Mouse (Mus musculus) lung, adult 2 months (tissue): ENCODE measurements around the gene Eno2. TPM values are rescaled to one million over a fixed set of nuclear protein-coding genes. Genes with fewer than 3 reads are reported as not detected.
A peak's percentile ranks its signal among the peaks of the same experiment; 100 is the strongest.
"Not testable (repeated sequence)": the region's sequence is repeated elsewhere in the genome, so short reads cannot be mapped to it uniquely, and the experiment has no call there.

Source experiments
- DNase-seq: peaks from one replicate; pipeline ENCODE4 v3.0.0; 2022
- H3K4me1 ChIP-seq: fragments of 200-500 bp; 2 replicates; pipeline ENCODE4 v1.6.1; 2011; ENCODE audit warnings: low read length; ENCODE audit not compliant: control insufficient read depth, insufficient read depth
- H3K4me3 ChIP-seq: fragments of 200-500 bp; replicated peaks from 2 replicates; pipeline ENCODE3; 2011; ENCODE audit warnings: low read depth, mild to moderate bottlenecking, control low read depth, low read length; ENCODE audit errors: extremely low read depth
- CTCF ChIP-seq: fragments of 200-500 bp; IDR thresholded peaks from 2 replicates; pipeline ENCODE4 v1.5.1; 2011; ENCODE audit warnings: mild to moderate bottlenecking, low read length, control low read depth; ENCODE audit not compliant: insufficient read depth
- POLR2A ChIP-seq: fragments of 200-500 bp; IDR thresholded peaks from 2 replicates; pipeline ENCODE4 v1.6.1; 2011; ENCODE audit warnings: low read depth, mild to moderate bottlenecking, control low read depth, low read length, borderline replicate concordance; ENCODE audit errors: extremely low read depth
- WGBS: fragments of 180-500 bp; shearing (Covaris S2); methylation state at CpG from one replicate; pipeline ENCODE4 v1.1.7; 2018; 5-methylcytosine and 5-hydroxymethylcytosine counted together
- polyA plus RNA-seq: library from polyadenylated mRNA; depleted of rRNA; stranded (reverse); fragments of >200 nt; gene quantifications from 2 replicates; pipeline ENCODE4 v1.2.3, GENCODE M21; 2012

Gene Eno2
- polyA plus RNA-seq, 1 experiment = 3.3 TPM

- DNase-seq = no peak
- no peak for TF ChIP-seq CTCF
- TF ChIP-seq POLR2A = no peak
- Histone ChIP-seq H3K4me3 (no peak overlapping the region), H3K4me1 (peaks cover 14% of the 10 kb centered on the region)
- 68% methylated on average over 4 of the region's 4 CpGs for WGBS
These were observed 37.9 kb upstream of the Eno2 start for GRCm38 (mm10) chr6:124807366-124807765.

- 82% methylated on average over 7 of the region's 7 CpGs for WGBS
- TF ChIP-seq POLR2A (no peak), CTCF (no peak)
- Histone ChIP-seq H3K4me1 (peaks cover 14% of the 10 kb centered on the region), H3K4me3 (no peak overlapping the region)
- DNase-seq = no peak
These were observed 37.1 kb upstream of the Eno2 start for GRCm38 (mm10) chr6:124806446-124807140.

- peak overlapping the region; percentile 61 for H3K4me3 ChIP-seq
- DNase-seq = peak; percentile 92
- peaks cover 14% of the 10 kb centered on the region for H3K4me1 ChIP-seq
- TF ChIP-seq CTCF (no peak), POLR2A (peak; percentile 89; the same call in 1 of the 2 replicates)
- WGBS = 3% methylated on average over 34 of the region's 34 CpGs
These were observed 36.2 kb upstream of the Eno2 start for GRCm38 (mm10) chr6:124805341-124806321.

- WGBS = 79% methylated on average over 3 of the region's 3 CpGs
- no peak overlapping the region for H3K4me3 ChIP-seq
These were observed 34.9 kb upstream of the Eno2 start for GRCm38 (mm10) chr6:124804341-124804740.

GRCm38 (mm10) chr6:124803691-124804090, 34.2 kb upstream of the Eno2 start:
- not testable (repeated sequence) for H3K4me3 ChIP-seq, DNase-seq
- H3K4me1 ChIP-seq = peaks cover 10% of the 10 kb centered on the region; the same call in 1 of the 2 replicates
- WGBS = 96% methylated on average over 4 of the region's 4 CpGs

More at GRCm38 (mm10) chr6:124804341-124804740, 34.9 kb upstream of the Eno2 start:
- peaks cover 10% of the 10 kb centered on the region; the same call in 1 of the 2 replicates for H3K4me1 ChIP-seq
- no peak for DNase-seq
- TF ChIP-seq CTCF (no peak), POLR2A (no peak)

- Histone ChIP-seq H3K4me1 (peaks cover 7% of the 10 kb centered on the region; the same call in 1 of the 2 replicates), H3K4me3 (no peak overlapping the region)
- WGBS = 81% methylated on average over 3 of the region's 3 CpGs
- DNase-seq = no peak
- TF ChIP-seq POLR2A (no peak), CTCF (no peak)
These were observed 33.6 kb upstream of the Eno2 start for GRCm38 (mm10) chr6:124803061-124803460.

- H3K4me1 ChIP-seq, DNase-seq, H3K4me3 ChIP-seq: not testable (repeated sequence)
- WGBS = 19% methylated on average over 6 of the region's 9 CpGs
These were observed 32.9 kb upstream of the Eno2 start for GRCm38 (mm10) chr6:124802400-124802799.

GRCm38 (mm10) chr6:124796200-124796599, 26.7 kb upstream of the Eno2 start:
- TF ChIP-seq POLR2A = no peak
- Histone ChIP-seq H3K4me1 (no peaks in the 10 kb centered on the region), H3K4me3 (no peak overlapping the region)
- 76% methylated on average over 2 of the region's 2 CpGs for WGBS
- no peak for DNase-seq

- no peak for DNase-seq
- 81% methylated on average over 4 of the region's 4 CpGs for WGBS
- TF ChIP-seq POLR2A = no peak
- TF ChIP-seq CTCF = no peak
These were observed 26.3 kb upstream of the Eno2 start for GRCm38 (mm10) chr6:124795781-124796180.

GRCm38 (mm10) chr6:124791911-124792310, 22.4 kb upstream of the Eno2 start:
- H3K4me1 ChIP-seq = no peaks in the 10 kb centered on the region
- 78% methylated on average over 3 of the region's 3 CpGs for WGBS
- no peak for TF ChIP-seq POLR2A
- DNase-seq = no peak
- H3K4me3 ChIP-seq = no peak overlapping the region

More at GRCm38 (mm10) chr6:124795781-124796180, 26.3 kb upstream of the Eno2 start:
- Histone ChIP-seq H3K4me3 (no peak overlapping the region), H3K4me1 (no peaks in the 10 kb centered on the region)
